Mouse (Mus musculus) embryonic fibroblast, embryonic 13.5 days (primary cell): ENCODE results near the gene Tcf3. TPM values are rescaled to one million over a fixed set of nuclear protein-coding genes. Genes with fewer than 3 reads are reported as not detected.

Source experiments
- H3K27ac ChIP-seq: 2 replicates; pipeline ENCODE4 v1.5.1; 2012; ENCODE audit warnings: low read length, control low read depth, inconsistent platforms; ENCODE audit not compliant: insufficient read depth
- H3K4me1 ChIP-seq: 2 replicates; pipeline ENCODE4 v1.6.1; 2011; ENCODE audit warnings: low read length; ENCODE audit not compliant: control insufficient read depth, insufficient read depth
- H3K4me3 ChIP-seq: 2 replicates; pipeline ENCODE4 v1.5.1; 2011; ENCODE audit warnings: mild to moderate bottlenecking, control low read depth, low read length; ENCODE audit not compliant: insufficient read depth
- CTCF ChIP-seq: IDR thresholded peaks from 2 replicates; pipeline ENCODE4 v1.5.1; 2011; ENCODE audit warnings: mild to moderate bottlenecking, control low read depth, low read length, moderate library complexity, borderline replicate concordance; ENCODE audit not compliant: insufficient read depth
- POLR2A ChIP-seq: IDR thresholded peaks from 2 replicates; pipeline ENCODE4 v1.6.1; 2011; ENCODE audit warnings: low read depth, mild to moderate bottlenecking, control low read depth, low read length, moderate library complexity
- polyA plus RNA-seq: library from polyadenylated mRNA; stranded (reverse); fragments of >200 nt; gene quantifications from 2 replicates; pipeline ENCODE4 v1.2.4, GENCODE M21; 2011; ENCODE audit warnings: low read depth; ENCODE audit not compliant: missing spikeins, insufficient read length

Tcf3 gene
- polyA plus RNA-seq, 1 experiment, result 72.9 TPM

DNA sequence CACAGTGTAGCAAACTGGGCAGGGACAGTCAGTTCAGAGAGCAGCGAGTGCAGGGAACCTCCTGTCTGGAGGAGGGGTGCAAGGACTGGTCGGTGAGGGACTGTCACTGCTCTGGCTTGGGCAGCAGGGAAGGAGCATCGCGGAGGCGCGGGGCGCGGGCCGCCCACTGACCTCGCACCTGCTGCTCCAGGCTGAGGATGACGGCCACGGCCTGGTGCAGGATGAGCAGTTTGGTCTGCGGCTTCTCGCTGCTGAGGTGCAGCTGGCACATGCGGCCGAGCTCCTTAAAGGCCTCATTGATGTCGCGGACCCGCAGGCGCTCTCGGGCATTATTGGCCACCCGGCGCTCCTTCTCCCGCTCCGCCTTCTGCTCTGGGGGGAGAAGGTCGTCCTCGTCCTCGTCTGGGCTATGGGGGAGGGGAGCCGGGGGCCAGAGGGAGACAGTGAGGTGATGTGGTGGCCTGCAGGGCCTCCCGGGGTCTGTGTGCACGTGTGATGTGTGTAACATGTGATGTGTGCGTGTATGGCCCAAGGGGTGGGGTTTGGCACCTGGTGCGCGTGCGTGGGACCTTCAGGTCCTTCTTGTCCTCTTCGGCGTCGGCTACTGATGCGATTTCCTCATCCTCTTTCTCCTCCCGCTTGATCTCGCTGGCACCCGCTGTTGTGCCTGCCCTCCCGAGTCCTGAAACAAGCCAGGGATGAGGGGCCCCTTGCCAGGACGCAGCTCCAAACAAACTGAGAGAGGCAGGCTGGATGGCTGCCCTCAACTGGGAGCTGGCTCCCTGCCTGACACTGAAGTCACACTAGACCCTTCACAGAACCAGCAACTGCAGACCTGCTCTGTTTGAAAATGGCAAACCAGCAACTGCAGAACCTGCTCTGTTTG, 20.5 kb downstream of the Tcf3 start:
- TF ChIP-seq CTCF (no peak), POLR2A (no peak)
- no peak overlapping the region for H3K27ac ChIP-seq
- no peaks in the 10 kb centered on the region for H3K4me1 ChIP-seq
- no peak overlapping the region for H3K4me3 ChIP-seq

DNA sequence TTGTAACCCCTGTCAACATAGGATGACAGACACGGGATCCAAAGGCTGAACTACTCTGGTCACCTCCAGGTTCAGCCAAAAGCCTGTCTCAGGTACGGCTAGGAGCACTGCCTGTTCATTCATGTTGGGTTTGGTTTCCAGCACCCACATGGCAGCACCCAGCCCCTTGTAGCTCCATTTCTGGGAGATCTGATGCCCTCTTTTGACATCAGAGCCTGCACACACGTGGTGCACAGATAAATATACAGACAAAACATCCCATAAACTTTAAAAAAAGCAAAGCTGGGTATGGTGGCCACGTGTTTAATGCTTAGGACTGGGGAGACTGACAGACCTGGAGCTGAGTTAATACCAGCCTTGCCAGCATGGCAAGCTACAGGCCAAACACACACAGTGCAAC, 25.5 kb downstream of the Tcf3 start:
- peaks cover 10% of the 10 kb centered on the region for H3K4me1 ChIP-seq
- TF ChIP-seq CTCF (no peak), POLR2A (no peak)
- peak overlapping the region; percentile 38; the same call in 1 of the 2 replicates for H3K27ac ChIP-seq
- no peak overlapping the region for H3K4me3 ChIP-seq

- Histone ChIP-seq H3K4me1 (peaks cover 10% of the 10 kb centered on the region), H3K4me3 (peak within 1 kb of the TSS; percentile 85), H3K27ac (peak within 1 kb of the TSS; percentile 38)
- TF ChIP-seq CTCF (no peak), POLR2A (peak; percentile 97)
Observed at GRCm38 (mm10) chr10:80406684-80407501, 26.6 kb downstream of the Tcf3 start, which contains the start of gene Uqcr11. Gene Uqcr11 (minus strand): TSS chr10:80406830.

DNA sequence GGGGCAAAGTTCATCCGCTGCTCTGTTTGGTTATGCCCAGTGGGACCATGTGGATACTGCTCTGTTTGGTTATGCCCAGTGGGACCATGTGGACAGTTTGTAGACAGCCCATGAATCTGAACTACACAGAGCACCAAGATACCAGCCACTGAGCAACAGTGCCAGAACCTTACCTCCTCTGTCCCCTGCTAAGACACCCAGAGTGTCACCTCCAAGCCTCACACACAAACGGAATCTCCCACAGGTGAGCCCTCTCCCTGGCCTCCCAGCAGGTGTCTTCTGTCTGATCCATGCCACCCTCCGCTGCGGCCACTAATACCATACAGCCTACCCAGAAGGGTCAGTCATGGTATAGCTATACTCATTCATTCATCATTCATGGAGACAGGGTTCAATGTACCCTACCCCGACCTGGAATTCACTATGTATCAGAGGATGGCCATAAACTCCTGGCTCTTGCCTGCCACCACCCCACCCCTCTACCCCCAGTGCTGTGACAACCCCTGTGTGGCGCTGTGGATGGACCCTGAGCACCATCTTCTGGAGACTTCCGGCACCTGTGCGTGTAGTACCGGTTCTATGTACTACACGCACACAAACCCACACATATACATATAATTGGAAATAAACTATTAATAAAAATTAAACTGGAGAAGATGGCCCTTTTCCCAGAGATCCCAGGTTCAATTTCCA, 27.8 kb downstream of the Tcf3 start:
- Histone ChIP-seq H3K4me3 (peak overlapping the region; percentile 85), H3K27ac (no peak overlapping the region), H3K4me1 (peaks cover 10% of the 10 kb centered on the region)
- TF ChIP-seq POLR2A (no peak), CTCF (0 out of 2 replicates have a peak, but pooled peaks have one; percentile 23)

DNA sequence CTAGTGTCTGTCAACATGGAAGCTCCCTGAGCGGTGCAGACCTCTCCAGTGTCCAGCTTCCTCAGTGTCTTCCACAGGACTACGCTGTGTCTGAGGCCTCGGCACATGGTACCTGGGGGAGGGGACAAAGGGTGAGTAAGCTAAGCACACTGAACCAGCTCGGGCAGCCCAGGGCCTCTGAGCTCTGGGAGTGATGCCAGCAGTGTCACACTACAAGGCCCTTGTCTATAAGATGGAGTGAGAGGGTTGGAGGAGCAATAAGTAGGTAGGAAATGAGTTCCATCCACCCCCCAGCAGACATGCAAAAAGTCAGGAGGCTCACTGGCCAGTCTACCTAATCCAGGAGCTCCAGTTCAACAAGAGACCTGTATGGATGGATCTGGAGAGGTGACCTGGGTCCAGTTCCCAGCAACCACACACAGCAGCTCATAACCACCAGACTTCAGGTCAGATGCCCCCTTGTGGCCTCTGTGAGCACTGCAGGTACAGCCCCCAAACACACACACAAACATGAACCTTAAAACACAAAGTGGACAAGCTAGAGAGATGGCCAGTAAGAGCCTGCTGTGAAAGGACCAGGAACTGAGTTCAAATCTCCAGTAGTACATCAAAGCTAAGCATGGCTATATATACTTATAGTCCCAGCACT, 30.3 kb downstream of the Tcf3 start:
- peaks cover 10% of the 10 kb centered on the region for H3K4me1 ChIP-seq
- H3K27ac ChIP-seq, result no peak overlapping the region
- TF ChIP-seq CTCF (peak; percentile 39; the same call in 1 of the 2 replicates), POLR2A (no peak)
- no peak overlapping the region for H3K4me3 ChIP-seq

GRCm38 (mm10) chr10:80400704-80401161, 32.7 kb downstream of the Tcf3 start:
- TF ChIP-seq POLR2A (no peak), CTCF (no peak)
- Histone ChIP-seq H3K4me1 (peaks cover 10% of the 10 kb centered on the region), H3K4me3 (no peak overlapping the region), H3K27ac (peak overlapping the region; percentile 10; the same call in 1 of the 2 replicates)

DNA sequence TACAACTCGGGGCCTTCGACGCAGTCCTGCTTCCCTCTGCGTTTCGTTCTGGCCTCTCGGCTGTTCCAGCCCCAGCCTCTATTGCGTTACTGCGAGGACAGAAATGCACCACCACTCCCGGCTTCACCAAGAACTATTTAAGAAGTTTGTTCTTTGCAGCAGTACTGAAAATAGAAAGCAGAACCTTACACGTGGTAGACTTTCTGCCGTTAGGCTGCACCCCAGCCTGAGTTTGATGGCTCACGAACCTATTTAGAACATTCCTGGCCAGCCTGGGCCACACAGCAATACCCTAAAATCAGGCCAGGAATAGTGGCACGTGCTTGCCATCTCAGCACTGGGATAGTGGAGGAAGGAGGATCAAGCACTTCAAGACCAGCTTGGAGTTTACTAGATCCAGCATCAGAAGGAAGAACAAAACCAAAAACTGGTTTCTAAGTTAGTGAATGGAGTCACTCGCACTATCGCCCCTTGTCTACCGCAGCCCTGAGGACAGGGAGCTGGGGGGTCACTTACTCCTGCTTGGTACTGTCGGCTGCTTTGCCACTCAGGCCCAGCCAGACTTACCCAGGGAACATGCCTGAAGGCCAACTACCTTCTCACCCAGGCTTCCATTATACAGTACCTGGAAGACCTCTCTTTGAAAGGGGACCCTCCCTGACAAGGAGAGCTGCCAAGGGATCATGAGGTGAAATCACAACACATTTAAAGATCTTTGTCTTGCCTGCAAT, 33.3 kb downstream of the Tcf3 start:
- H3K27ac ChIP-seq, result peak overlapping the region; percentile 10

More for the DNA sequence above, 33.3 kb downstream of the Tcf3 start:
- Histone ChIP-seq H3K4me1 (peaks cover 6% of the 10 kb centered on the region), H3K4me3 (peak overlapping the region; percentile 57)
- TF ChIP-seq POLR2A (peak; percentile 13; the same call in 1 of the 2 replicates), CTCF (no peak)
